8 mouse cellular contexts compared by ENCODE assay signal in the genomic region with DNA sequence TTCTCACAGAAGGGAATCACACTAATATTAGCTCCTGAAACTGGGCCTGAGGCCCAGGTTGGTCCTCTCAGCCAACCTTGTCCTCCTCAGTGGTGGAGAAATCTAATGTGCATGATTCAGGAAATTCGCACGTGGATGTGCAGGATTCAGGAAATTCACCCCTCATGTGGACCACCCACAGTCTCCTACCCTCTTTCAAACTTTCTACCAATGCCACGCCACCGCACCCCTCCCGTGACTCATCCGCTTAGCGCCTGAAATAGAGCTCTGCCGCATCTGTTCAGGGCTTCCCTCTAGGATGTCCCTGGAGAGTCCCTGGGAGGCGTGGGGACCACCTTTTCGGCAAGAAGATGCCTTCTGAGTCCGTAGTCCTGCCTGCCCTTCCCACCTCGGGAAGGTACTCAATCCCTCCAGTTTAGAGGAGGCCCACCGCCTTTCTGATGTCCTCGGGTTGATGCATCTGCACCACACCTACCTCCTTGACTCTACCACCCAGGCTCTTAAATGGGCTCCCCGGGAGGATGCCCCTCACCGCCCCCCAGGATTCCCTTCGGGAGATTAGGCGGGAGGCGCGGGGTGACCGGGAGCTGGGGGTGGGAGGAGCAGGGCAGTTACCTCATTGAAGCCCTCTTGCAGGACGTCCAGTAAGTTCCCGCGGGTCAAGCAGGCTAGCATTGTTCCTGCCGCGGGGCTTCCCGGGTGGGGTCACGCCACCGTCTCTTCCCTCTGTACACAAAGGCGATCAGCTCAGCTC. TPM values are rescaled to one million over a fixed set of nuclear protein-coding genes. Genes with fewer than 3 reads are reported as not detected.
A peak's percentile ranks its signal among the peaks of the same experiment; 100 is the strongest.
DNase-seq lines count a peak whose midpoint lies in the region; ATAC-seq and TF ChIP-seq lines count a peak whose summit lies in the region.

No protein-coding gene starts in this region.

- DNase-seq in gastrocnemius, adult 18-20 months (ENCODE audit: low spot score): peak; percentile 28
- no peak for DNase-seq in gastrocnemius, postnatal 4 days (ENCODE audit: low spot score in 2 of 2)
- peak; percentile 46 for DNase-seq in hindbrain, embryonic 10.5 days (ENCODE audit: low spot score)
- peak; percentile 74 for DNase-seq in liver, embryonic 11.5 days (ENCODE audit: low spot score)
- DNase-seq in right cerebral cortex, postnatal 25 days: peak; percentile 68
- DNase-seq in ovary, adult 18-20 months (ENCODE audit: low spot score): no peak

- peak overlapping the region; percentile 83 for H3K4me3 ChIP-seq in E14TG2a.4 (replicated peaks; ENCODE audit: low read length)
- H3K4me3 ChIP-seq in cortical plate, adult 2 months (ENCODE audit: insufficient read depth, low read length): peak overlapping the region; percentile 62
- H3K4me3 ChIP-seq in hindbrain, embryonic 10.5 days: peak overlapping the region; percentile 71
- peak overlapping the region; percentile 56 for H3K4me3 ChIP-seq in liver, embryonic 11.5 days (ENCODE audit: low read depth, low read length)

- no peak for TF ChIP-seq POLR2A in cortical plate, adult 2 months (IDR thresholded peaks at IDR 0.05; ENCODE audit: extremely low read depth, insufficient read depth, low read length)

- peak overlapping the region; percentile 44 for H3K9ac ChIP-seq in liver, embryonic 11.5 days (ENCODE audit: low read depth, low read length)

- H3K9me3 ChIP-seq in E14TG2a.4 (ENCODE audit: low read length): no peaks in the 10 kb centered on the region
- H3K9me3 ChIP-seq in hindbrain, embryonic 10.5 days: no peaks in the 10 kb centered on the region
- no peaks in the 10 kb centered on the region for H3K9me3 ChIP-seq in liver, embryonic 11.5 days (ENCODE audit: control insufficient read depth, low read length)

- H3K27me3 ChIP-seq in E14TG2a.4 (ENCODE audit: insufficient read depth, low read length): no peaks in the 10 kb centered on the region
- H3K27me3 ChIP-seq in hindbrain, embryonic 10.5 days (ENCODE audit: insufficient read depth, poor library complexity, severe bottlenecking): peaks cover 21% of the 10 kb centered on the region
- peaks cover 15% of the 10 kb centered on the region for H3K27me3 ChIP-seq in liver, embryonic 11.5 days (replicated peaks; ENCODE audit: control insufficient read depth, insufficient read depth, low read length)

- H3K4me1 ChIP-seq in E14TG2a.4 (replicated peaks; ENCODE audit: low read depth, low read length): peaks cover 81% of the 10 kb centered on the region
- no peaks in the 10 kb centered on the region for H3K4me1 ChIP-seq in cortical plate, adult 2 months (ENCODE audit: control insufficient read depth, insufficient read depth, low read length)
- H3K4me1 ChIP-seq in hindbrain, embryonic 10.5 days (replicated peaks): peaks cover 71% of the 10 kb centered on the region
- H3K4me1 ChIP-seq in liver, embryonic 11.5 days (replicated peaks; ENCODE audit: control insufficient read depth, insufficient read depth, low read length): no peaks in the 10 kb centered on the region; the same call in 1 of the 2 replicates

- peak overlapping the region; percentile 82 for H3K4me2 ChIP-seq in liver, embryonic 11.5 days

- ATAC-seq in liver, embryonic 11.5 days (replicated peaks; ENCODE audit: low FRiP score): 0 out of 2 replicates have a peak, but pooled peaks have one; percentile 12

- 3% methylated on average over 30 of the region's 30 CpGs for WGBS in hindbrain, embryonic 10.5 days
- 14% methylated on average over 30 of the region's 30 CpGs for WGBS in liver, embryonic 11.5 days

- H3K27ac ChIP-seq in cortical plate, adult 2 months (ENCODE audit: insufficient read depth, low read length): no peak overlapping the region
- H3K27ac ChIP-seq in hindbrain, embryonic 10.5 days: peak overlapping the region; percentile 93
- no peak overlapping the region for H3K27ac ChIP-seq in liver, embryonic 11.5 days (ENCODE audit: low read depth, low read length)

- peaks cover 10% of the 10 kb centered on the region for H3K36me3 ChIP-seq in E14TG2a.4 (ENCODE audit: insufficient read depth, low read length)
- no peaks in the 10 kb centered on the region for H3K36me3 ChIP-seq in hindbrain, embryonic 10.5 days
- H3K36me3 ChIP-seq in liver, embryonic 11.5 days (ENCODE audit: control insufficient read depth, insufficient read depth, low read length): no peaks in the 10 kb centered on the region

- TF ChIP-seq CTCF in E14TG2a.4 (conservative IDR thresholded peaks at IDR 0.05; ENCODE audit: low read length): no peak
- TF ChIP-seq CTCF in cortical plate, adult 2 months (IDR thresholded peaks at IDR 0.05; ENCODE audit: extremely low read depth, insufficient read depth, low read length): no peak

RNA-seq across cellular contexts. Expression of a gene that starts 12.0 kb away (rescaled TPM):
- total RNA-seq in gastrocnemius, adult 18-20 months (2021): 1 to 10 TPM; 2.1 to 4.7 TPM
- total RNA-seq in gastrocnemius, postnatal 4 days (2021): 10 to 100 TPM; 12.6 to 14.8 TPM
- polyA plus RNA-seq in cortical plate, adult 2 months (2012; rRNA removed): 47.0 and 47.2 TPM in 2 replicates
- 21.4 and 21.8 TPM in 2 replicates for polyA plus RNA-seq in hindbrain, embryonic 10.5 days (2016; fragmentation: Nextera tagmentation; extraction: Ambion mirVana)
- 2.3 and 3.5 TPM in 2 replicates for polyA plus RNA-seq in liver, embryonic 11.5 days (2014; fragmentation: Nextera tagmentation; extraction: Ambion mirVana)

RNA-seq across cellular contexts. Expression of a gene that starts 19.0 kb away (rescaled TPM):
- total RNA-seq in gastrocnemius, adult 18-20 months (2021): 1 to 10 TPM; 4.5 to 5.6 TPM
- total RNA-seq in gastrocnemius, postnatal 4 days (2021): 1 to 10 TPM; 2.1 to 2.2 TPM
- polyA plus RNA-seq in cortical plate, adult 2 months (2012; rRNA removed): 2.7 and 3.7 TPM in 2 replicates
- polyA plus RNA-seq in hindbrain, embryonic 10.5 days (2016; fragmentation: Nextera tagmentation; extraction: Ambion mirVana): 1.5 and 2.5 TPM in 2 replicates
- 2.6 and 4.5 TPM in 2 replicates for polyA plus RNA-seq in liver, embryonic 11.5 days (2014; fragmentation: Nextera tagmentation; extraction: Ambion mirVana)

RNA-seq across cellular contexts. Expression of a gene that starts 23.8 kb away (rescaled TPM):
- 1,000 to 10,000 TPM; 1,743 to 2,314 TPM for total RNA-seq in gastrocnemius, adult 18-20 months (2021)
- total RNA-seq in gastrocnemius, postnatal 4 days (2021): 100 to 1,000 TPM; 649 to 722 TPM
- 267 and 331 TPM in 2 replicates for polyA plus RNA-seq in cortical plate, adult 2 months (2012; rRNA removed)
- polyA plus RNA-seq in hindbrain, embryonic 10.5 days (2016; fragmentation: Nextera tagmentation; extraction: Ambion mirVana): 6.6 and 7.5 TPM in 2 replicates
- 8.0 and 13.7 TPM in 2 replicates for polyA plus RNA-seq in liver, embryonic 11.5 days (2014; fragmentation: Nextera tagmentation; extraction: Ambion mirVana)

RNA-seq across cellular contexts. Expression of a gene that starts 24.8 kb away (rescaled TPM):
- 100 to 1,000 TPM; 120 to 134 TPM for total RNA-seq in gastrocnemius, adult 18-20 months (2021)
- 100 to 1,000 TPM; 135 to 140 TPM for total RNA-seq in gastrocnemius, postnatal 4 days (2021)
- 3.8 and 4.9 TPM in 2 replicates for polyA plus RNA-seq in cortical plate, adult 2 months (2012; rRNA removed)
- 0.65 and 0.71 TPM in 2 replicates for polyA plus RNA-seq in hindbrain, embryonic 10.5 days (2016; fragmentation: Nextera tagmentation; extraction: Ambion mirVana)
- polyA plus RNA-seq in liver, embryonic 11.5 days (2014; fragmentation: Nextera tagmentation; extraction: Ambion mirVana): 1.3 and 2.3 TPM in 2 replicates

RNA-seq across cellular contexts. Expression of a gene that starts 40.7 kb away (rescaled TPM):
- 1 to 10 TPM; 4.2 to 4.4 TPM for total RNA-seq in gastrocnemius, adult 18-20 months (2021)
- 1 to 10 TPM; 5.9 to 6.9 TPM for total RNA-seq in gastrocnemius, postnatal 4 days (2021)
- polyA plus RNA-seq in cortical plate, adult 2 months (2012; rRNA removed): 6.6 and 7.9 TPM in 2 replicates
- 11.4 and 13.5 TPM in 2 replicates for polyA plus RNA-seq in hindbrain, embryonic 10.5 days (2016; fragmentation: Nextera tagmentation; extraction: Ambion mirVana)
- 15.7 and 16.0 TPM in 2 replicates for polyA plus RNA-seq in liver, embryonic 11.5 days (2014; fragmentation: Nextera tagmentation; extraction: Ambion mirVana)

Comparison
In these comparisons a context has a peak if more than half of its experiments do, and no peak if none do; other contexts are left out.
1. DNase-seq: peak in gastrocnemius, adult 18-20 months (single experiment), hindbrain, embryonic 10.5 days (single experiment), liver, embryonic 11.5 days (single experiment) and right cerebral cortex, postnatal 25 days (single experiment); none in gastrocnemius, postnatal 4 days (0 of 2) and ovary, adult 18-20 months (single experiment).
2. RNA of a gene that starts 23.8 kb away (polyA plus RNA-seq): 267 to 331 TPM in cortical plate, adult 2 months; 8.0 to 13.7 TPM in liver, embryonic 11.5 days and 6.6 to 7.5 TPM in hindbrain, embryonic 10.5 days; every median in the first group is over 10 times any median in the second.
3. Peak in every context shown above with its lines, with median percentiles within 50 percentile points of each other: H3K4me3 ChIP-seq.